Mouse (Mus musculus) embryo, embryonic 11 days (tissue): ENCODE measurements around the gene Fau.

Source experiments
- DNase-seq: peaks from one replicate; pipeline ENCODE4 v3.0.0-alpha.2; 2015

Gene Fau

DNA sequence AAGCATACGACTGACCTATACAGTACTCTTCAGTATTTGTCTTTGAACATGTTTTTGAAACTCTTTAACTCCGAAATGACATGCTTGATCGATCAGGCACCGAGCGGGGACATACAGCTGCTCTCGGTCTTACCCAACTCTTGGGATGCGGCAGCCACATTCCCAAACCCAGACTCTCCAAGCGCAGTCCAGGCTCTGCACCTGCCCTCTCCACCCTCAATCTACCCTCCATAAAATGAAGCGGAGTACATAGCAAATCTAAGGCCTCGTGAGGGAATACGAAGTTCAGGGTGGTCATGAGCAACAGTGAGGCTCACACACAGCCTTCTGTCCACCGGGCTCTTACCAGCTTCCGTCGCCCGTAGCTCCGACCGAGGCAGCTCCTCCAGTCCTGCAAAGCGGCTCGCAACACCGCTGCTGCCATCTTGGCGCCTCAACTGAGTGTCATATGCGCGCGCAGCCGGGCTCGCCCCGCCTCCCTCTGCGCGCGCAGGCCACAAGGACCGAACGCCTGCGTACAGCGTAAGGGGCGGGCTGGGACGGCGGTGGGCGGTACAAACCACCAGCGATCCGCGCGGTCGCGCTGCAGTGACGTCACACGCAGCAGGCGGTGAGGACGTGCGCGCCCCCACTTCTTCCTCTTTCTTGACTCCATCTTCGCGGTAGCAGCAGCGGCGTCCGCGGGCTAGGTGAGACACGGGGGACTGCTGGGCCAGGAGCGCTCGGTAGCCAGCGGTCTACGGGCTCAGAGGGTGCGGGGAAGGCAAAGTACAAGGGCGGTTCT is at the start of gene Fau, which contains the start of gene Mrpl49:
Gene Fau (plus strand): TSS at position 532 of the 784 bp plus-strand sequence.
Gene Mrpl49 (minus strand): TSS at position 473 of the 784 bp plus-strand sequence.
- peak; percentile 98 for DNase-seq

DNA sequence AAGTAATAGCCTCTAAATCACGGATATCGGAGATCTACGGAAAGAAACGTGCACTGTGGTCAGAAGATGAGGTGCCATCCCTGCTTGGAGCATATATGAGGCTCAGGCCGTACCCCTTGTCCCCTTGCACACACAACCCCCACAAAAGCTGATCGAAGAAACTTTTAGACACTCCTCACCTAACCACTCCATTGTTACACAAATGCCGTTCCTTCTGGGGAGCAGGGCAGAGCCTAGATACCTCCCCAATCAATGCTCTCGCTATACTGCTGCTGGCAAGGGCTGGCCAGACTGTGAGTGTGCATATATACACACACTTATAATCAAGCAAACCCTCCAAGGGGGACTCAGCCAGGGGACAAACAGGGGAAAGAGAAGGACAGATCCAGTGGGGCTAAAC is 48.5 kb upstream of the Fau start:
- DNase-seq = no peak

DNA sequence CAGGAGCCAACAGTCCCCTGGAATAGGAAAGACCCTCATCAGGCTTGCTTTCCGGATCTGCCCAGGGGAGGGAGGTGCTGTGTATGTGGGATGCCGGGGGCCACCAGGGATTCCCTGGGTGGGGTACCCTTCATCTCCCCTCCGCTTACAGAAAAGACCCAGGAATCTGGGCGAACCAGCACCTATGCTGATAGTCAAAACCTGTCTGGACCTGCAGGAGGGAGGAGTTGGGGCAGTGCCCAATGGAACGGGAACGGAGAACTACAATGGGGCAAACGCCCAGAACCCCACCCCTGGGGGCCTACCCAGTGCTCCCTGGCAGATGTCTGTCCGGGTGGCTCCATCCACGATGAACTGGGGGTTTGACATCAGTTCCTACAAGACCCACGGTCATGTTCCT is 44.0 kb upstream of the Fau start:
- DNase-seq = no peak

DNA sequence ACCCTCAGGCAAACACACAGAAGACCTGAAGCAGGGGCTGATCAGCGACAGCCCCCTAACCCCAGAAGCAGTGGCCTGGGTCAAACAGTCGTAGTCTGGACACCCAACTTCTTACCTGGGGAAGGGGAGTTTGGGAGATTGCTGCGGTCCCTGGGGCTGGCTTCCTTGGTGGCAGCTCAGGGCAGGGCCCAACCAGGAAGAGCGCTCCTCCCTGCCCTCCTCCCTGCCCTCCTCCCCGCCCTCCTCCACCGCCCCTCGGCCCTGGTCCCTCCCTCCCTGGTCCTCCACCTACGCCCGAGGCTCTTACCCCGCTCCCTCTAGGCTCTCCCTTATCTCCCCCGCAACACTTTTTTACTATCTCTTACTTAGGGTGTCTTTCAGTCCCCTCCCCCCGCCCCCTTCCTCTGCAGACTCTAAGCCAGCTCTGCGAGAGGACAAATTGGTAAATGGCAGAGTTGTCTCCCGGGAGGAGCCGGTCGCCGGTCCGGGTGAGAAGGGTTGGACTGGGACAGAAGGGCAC is 42.6 kb upstream of the Fau start:
- peak; percentile 60 for DNase-seq

DNA sequence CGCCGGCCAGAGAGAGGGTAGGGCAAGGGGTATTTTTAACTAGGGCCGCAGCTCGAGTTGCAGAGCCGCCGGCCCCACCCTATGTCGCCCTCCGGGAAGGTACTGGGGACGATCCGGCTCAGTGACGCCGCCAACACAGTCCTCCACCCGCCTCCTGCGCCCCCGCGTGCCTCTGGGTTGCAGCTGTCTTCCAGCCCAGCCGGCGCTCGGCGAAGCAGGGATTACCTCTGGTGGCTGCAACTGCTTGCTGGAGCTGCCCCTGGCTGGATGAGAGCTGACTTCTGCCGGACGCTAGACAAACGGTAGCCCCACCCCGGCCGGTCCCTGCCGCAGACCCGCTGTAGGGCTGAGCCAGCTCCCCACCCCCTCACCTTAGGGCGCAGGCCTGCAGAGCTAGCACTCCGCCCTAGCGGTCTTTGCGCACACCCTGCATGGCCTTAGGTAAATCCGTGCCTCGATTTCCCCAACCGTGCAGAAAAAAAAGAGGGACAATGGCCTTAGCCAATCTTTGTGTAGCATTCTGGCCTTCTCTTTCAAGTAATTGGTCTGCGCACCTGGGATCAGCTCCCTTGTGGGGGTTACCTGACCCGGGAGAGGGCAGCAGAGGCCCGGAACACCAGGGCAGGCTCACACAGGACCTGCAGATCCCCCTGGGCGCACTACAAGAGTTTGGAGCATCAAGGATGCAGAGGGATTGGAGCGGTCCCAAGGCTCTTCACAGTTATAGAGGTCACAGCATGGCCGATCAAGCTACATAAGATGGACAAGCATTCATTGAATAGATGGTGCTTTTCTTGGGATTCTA is 41.9 kb upstream of the Fau start, which contains the start of gene Capn1:
Gene Capn1 (minus strand): TSS at position 387 of the 805 bp plus-strand sequence.
- peak; percentile 84 for DNase-seq

DNA sequence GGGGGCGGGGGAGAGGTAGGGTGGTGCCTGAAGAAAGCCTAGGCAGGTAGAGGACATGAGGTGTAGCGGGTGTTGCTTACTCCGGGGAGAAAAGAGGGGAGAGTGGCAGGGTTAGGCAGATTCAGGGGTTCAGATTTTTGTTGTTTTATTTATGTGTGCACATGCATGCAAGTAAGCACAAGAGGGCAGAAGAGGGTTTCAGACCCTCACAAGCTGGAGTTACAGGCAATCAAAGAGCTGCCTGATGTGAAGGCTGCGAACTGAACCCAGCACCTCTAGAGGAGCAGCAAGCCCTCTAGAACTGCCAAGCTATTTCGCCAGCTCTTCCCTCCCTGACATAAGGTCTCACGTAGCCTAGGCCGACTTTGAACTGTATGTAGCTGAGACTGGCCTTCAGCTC is 41.1 kb upstream of the Fau start:
- DNase-seq = peak; percentile 38

DNA sequence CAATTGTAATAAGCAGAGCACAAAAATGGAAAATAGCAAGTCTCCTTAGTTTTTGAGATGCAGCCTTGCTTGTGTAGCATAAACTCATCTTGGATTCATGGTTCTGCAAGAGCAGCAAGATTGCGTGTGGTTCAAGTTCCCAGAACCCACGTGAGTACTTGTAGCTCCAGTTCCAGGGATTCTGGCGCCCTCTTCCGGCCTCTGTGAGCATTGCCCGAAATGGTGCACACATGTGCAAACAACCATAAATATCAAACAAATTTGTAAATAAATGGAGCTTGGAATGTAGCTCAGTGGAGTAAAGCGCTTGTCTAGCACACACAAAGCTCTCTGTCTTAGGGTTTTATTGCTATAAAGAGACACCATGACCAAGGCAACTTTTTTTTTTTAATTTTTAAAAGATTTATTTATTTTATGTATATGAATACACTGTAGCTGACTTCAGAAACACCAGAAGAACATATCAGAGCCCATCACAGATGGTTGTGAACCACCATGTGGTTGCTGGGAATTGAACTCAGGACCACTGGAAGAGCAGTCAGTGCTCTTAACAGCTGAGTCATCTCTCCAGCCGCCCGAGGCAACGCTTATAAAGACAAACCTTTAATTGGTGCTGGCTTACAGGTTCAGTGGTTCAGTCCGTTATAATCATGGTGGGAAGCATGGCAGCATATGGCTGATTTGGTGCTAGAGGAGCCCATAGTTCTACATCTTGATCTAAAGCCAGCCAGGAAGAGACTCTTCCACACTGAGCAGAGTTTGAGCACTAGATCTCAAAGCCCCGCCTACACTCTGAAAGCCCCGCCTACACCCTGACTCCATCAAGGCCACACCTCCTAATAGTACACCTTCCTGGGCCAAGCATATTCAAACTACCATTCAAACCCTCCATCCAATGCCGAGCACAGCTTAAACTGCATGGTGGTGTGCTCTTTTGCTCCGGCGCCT is 39.2 kb upstream of the Fau start:
- peak; percentile 87 for DNase-seq

DNA sequence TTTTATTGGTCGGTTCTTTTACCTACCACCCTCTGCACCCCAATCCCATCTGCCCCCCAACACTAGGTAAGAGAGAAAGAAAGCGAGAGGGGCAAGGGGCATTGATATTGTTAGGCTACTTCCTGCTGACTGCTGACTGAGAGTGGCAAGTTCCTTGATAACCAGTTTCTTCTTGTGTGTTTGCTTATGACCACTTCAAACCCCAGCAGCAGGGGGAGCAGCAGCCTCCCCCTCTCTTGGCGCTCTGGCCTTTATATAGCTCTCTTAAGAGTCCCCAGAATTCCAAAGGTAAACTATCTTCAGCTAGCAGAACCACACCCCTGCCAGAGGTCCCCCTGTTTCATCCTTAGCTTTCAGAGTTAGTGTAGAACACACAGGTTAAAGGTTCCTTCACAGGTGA is 37.4 kb upstream of the Fau start:
- no peak for DNase-seq

DNA sequence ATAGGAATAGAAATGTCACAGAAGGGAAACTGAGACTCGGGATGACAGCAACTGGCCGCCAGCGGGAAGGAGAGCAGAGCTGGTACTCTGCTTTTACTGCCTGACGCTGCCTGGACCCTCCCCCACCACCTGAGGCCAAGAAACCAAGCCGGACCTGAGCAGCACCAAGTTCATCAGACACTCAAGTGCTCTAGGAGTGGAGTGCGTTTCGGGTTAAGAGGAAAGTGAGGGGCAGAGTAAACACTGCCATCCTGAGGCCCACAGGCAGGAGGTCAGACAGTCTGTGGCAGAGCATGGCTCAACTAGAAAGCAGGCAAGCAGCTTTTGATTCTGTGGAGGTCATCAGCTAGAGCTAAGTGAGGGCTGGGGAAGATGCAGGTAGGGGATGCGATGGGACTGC is 34.6 kb upstream of the Fau start:
- DNase-seq = no peak

DNA sequence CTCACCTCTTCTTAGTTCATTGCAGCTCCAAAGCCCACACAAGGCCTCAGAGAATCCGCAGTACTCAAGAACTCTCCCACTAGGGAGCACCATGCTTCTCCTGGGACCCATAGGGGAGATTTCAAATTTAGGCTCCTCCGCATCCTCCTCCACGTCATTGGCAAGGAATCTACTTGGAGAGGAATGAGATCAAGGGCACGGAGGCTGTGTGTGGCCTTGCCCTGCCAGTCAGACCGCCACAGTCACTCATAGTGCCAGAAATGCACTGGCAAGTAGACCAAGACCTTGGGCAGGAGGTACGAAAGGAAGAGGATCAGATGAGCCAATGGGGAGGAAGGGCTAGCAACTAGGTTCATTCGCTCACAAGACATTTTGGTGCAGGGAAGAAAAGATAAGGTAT is 33.7 kb upstream of the Fau start:
- DNase-seq = no peak

DNA sequence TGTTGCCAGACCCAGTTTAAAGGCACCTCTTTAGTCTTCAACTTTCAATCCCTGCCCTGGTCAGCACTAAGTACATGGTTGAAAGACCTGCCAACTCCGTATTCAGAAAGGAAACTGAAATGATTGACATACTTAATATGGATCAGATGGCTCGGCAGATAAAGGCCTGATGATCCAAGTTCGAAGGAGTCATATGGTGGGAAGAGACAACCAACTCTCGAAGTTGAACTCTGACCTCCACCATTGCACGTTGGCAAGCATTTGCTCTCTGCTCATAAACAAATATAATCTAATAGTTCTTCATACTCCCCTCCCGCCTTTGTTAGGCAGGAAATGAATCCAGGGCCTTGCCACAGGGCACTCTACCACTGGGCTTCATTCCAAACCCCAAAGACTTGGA is 28.7 kb upstream of the Fau start:
- DNase-seq = no peak

DNA sequence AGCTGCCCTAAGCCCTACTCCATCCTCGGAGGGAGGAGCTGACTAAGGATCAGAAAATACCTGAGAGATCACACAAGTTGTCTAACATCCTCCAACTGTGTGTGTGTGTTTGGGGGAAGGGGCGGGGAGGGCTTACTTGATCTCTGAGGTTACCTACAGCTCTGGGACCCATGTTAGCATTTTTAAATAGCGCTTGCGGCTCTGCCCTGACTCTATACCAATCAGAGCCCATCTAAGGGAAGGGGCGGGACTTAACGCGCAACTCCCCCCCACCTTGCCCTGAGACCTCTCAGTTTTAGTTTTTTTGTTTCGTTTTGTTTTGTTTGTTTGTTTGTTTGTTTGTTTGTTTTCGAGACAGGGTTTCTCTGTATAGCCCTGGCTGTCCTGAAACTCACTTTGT is 28.2 kb upstream of the Fau start:
- no peak for DNase-seq

DNA sequence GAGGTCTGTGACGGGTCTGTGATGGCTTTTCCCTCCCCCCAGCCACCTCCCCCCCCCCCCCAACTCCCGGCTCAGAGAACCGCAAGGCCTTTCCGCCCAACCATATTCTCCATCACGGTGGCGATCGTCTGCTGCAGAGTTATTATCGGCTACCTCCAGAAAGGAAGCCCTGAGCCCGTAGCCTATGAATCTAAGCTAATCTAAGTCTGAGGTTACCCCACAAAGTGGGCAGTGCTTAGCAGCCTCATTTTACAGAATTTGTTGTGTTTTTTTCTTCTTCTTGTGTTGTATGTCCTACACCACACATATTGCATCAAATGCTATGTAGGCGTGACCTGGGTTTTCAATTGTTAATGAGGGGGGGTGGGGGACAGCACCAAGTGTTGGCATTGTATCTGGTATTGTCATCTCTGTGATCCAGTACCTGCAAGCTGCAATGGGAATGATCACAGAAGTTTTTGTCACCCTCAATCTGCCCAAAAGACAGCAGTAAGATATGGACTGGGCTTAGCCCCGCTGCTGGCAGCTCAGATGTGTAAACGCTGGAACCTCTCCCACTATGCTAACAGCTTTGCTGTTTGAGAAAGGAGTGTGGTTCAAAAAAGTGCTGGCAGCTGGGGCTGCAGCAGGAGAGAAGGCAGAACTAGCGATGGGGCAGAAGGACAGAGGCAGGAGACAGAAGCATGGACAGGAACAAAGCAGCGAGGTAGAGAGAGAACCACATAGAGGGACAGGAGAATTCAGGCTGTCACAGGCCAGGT is 26.9 kb upstream of the Fau start:
- DNase-seq = no peak

DNA sequence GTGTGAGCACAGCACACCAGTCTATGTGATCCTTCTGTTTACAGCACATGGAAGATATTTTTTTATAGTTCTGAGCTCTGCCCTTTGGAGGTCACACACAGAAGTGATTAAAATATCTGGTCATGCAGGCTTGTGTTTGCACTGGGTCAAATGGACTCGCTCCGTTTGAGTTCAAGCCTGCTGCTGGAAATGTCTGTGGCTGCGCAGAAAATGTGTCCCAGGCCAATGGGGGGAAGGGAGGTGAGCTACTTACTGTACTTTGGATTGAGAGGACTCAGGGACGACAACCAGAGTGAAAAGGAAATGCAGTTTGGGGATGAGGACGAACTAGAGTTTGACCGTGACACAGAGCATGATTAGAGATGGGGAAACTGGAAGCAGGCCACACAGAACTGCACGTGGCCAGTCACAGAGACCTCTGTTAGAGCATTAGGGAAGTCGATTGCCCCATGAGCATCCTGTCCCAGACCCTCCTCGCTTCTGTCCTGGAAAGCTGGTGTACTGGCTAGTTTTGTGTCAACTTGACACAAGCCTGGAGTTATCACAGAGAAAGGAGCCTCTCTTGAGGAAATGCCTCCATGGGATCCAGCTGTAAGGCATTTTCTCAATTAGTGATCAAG is 21.6 kb upstream of the Fau start:
- DNase-seq = no peak

DNA sequence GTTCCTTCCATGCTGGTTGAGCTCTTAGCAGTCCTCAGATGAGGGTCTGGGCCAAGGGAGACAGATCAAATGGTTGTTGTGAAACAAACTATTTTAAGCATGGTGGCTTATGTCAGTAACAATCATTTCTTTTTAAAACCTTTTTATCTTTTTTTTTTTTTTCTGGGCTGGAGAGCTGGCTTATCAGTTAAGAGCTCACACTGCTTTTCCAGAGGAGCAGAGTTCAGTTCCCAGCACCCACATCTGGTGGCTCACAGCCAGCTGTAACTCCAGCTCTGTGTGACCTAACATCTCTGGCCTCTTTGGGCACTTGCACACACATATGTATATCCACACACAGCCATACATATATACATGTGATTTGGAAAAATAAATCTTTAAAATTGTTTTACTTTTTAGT is 19.9 kb upstream of the Fau start:
- no peak for DNase-seq

DNA sequence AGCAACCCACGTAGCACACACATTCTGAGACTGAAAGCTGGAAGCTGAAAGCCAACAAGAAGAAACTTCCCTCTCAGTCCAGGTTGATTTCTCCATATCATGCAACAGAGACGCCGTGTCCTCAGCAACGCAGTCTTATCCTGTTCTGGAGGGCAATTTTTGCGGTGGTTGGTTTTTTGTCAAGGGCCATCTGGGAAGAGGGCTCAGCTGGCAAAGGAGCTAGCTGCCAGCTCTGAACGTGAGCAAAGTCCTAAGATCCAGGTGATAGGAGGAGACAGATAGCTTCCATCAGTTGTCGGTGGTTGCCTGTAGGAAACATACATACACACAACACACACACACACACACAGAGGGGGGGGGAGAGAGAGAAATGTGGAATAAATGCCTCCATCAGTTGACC is 19.3 kb upstream of the Fau start:
- no peak for DNase-seq

DNA sequence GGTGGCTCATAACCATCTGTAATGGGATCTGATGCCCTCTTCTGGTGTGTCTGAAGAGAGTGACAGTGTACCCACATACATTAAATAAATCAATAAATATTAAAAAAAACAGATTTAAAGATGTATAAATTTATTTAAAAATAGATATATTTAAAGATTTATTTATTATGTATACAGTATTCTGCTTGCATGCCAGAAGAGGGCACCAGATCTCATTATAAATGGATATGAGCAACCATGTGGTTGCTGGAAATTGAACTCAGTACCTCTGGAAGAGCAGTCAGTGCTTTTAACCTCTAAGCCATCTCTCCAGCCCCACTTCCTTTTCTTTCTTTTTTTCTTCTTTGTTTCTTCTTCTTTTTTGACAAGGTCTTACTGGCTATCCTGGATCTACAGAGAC is 17.6 kb upstream of the Fau start:
- no peak for DNase-seq

DNA sequence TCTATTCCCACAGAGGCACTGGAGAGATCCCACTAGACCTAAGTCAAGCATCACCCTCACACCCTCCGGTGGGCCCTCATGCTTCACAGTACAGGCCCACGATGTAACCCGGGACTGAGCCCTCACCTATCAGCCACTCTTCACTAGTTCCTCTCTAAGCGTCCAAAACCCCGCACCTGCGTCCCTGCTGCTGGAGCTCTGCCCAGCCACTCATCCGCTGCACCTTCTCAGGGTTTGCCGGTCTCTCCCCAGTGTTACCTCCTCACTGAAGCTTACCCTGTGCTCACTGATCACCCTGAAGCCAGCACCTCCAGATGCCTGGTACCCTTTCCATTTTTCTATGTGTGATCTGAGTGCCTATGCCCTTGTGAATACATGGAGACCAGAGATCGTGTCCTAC is 15.4 kb upstream of the Fau start:
- DNase-seq = no peak

DNA sequence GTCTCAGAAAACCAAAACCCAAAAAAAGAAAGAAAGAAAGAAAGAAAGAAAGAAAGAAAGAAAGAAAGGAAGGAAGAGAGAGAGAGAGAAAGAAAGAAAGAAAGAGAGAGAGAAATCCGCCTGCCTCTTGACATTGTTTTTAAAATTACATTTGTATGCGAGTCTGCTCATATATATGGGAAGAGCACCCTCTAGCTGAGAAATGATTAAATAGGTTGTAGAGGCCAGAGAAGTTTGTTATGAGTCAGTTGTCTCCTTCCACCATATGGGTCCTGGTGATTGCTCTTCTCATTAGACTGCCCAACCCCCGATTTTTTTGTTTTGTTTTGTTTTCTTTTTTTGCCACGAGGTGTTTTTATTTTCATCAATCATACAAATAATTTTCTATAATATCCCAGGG is 13.5 kb upstream of the Fau start:
- DNase-seq = peak; percentile 39

DNA sequence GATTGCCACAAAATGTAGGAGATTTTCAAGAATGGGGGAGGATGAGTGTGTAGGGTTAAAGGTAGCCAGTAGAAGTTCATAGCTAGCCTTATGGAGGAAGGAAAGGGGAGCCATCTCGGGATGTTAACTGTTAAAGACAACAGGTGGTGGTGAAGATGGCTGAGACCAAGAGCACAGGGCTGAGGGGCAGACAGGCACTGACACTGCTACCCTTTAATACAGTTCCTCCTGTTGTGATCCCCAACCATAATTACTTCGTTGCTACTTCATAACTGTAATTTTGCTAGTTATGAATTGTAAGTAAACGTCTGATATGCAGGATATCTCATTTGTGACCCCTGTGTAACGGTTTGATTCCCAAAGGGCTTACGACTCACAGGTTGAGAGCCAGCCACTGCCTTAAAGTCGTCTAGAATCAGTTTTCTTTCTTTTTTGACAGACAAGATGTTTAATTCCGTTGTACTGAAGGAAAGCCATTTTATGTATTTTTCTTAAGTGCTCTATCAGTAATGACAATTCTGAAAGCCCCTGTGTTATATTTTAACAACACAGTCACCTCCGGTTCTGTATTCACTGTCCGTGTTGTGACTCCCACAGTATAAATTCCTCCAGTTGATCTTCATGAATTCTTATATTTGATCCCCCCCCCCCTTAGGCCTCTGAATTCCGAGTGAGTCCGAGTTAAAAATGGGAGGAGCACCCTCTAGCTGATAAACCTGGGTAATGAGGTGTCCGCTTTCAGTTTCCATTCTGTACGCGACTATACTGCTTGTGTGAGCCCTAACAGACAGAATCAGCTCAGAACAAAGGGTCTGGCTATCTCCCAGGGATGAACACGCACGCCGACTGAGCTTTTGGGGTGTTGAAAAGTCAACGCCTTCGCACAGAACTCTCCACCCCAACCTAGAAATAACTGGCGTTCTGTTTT is 12.0 kb upstream of the Fau start:
- DNase-seq = no peak
